Mouse (Mus musculus) MEL (cell line): Measurements from ENCODE around the gene Hpse2. TPM values are rescaled to one million over a fixed set of nuclear protein-coding genes. Genes with fewer than 3 reads are reported as not detected.

Source experiments
- DNase-seq: peaks from one replicate; pipeline ENCODE4 v3.0.0; 2011; ENCODE audit warnings: low read depth, low spot score
- H3K27ac ChIP-seq: 2 replicates; pipeline ENCODE4 v1.5.1; 2012; ENCODE audit warnings: low read depth, mild to moderate bottlenecking, control low read depth, low read length, moderate library complexity; ENCODE audit not compliant: control insufficient read depth
- H3K27me3 ChIP-seq, 2 experiments: fragments of 150-350 bp in 1 of 2; sonication (generic) in 1 of 2; 2 replicates each; pipeline ENCODE4 v1.6.1; 2012; ENCODE audit warnings: low read length in 2 of 2, mild to moderate bottlenecking in 2 of 2, improper control_type of control experiment in 1 of 2, moderate library complexity in 1 of 2; ENCODE audit not compliant: insufficient read depth in 2 of 2, control insufficient read depth in 1 of 2
- H3K36me3 ChIP-seq, 2 experiments: 2 replicates each; pipeline ENCODE4 v1.6.1; 2012 to 2014; ENCODE audit warnings: low read length in 2 of 2, improper control_type of control experiment in 1 of 2, inconsistent platforms in 1 of 2, mild to moderate bottlenecking in 1 of 2; ENCODE audit not compliant: insufficient read depth in 2 of 2, control insufficient read depth in 1 of 2
- H3K4me1 ChIP-seq, 2 experiments: fragments of 150-350 bp in 1 of 2; sonication (generic) in 1 of 2; 2 replicates each; pipeline ENCODE4 v1.6.1; 2012; ENCODE audit warnings: low read length in 2 of 2, improper control_type of control experiment in 1 of 2, mild to moderate bottlenecking in 1 of 2; ENCODE audit not compliant: insufficient read depth in 2 of 2, control insufficient read depth in 1 of 2
- H3K4me3 ChIP-seq, 2 experiments: fragments of 150-350 bp in 1 of 2; sonication (generic) in 1 of 2; 2 replicates each; pipeline ENCODE4 v1.5.1; 2012; ENCODE audit warnings: low read depth in 2 of 2, low read length in 2 of 2, mild to moderate bottlenecking in 2 of 2, moderate library complexity in 2 of 2, control low read depth in 1 of 2, improper control_type of control experiment in 1 of 2; ENCODE audit not compliant: control insufficient read depth in 1 of 2, insufficient read depth in 1 of 2
- H3K79me2 ChIP-seq: 2 replicates; pipeline ENCODE4 v1.6.1; 2012; ENCODE audit warnings: mild to moderate bottlenecking, low read length, moderate library complexity; ENCODE audit not compliant: control insufficient read depth, poor library complexity, insufficient read depth
- H3K9ac ChIP-seq: 2 replicates; pipeline ENCODE4 v1.6.1; 2012; ENCODE audit warnings: low read depth, mild to moderate bottlenecking, control low read depth, low read length, moderate library complexity; ENCODE audit not compliant: control insufficient read depth, poor library complexity, severe bottlenecking
- H3K9me3 ChIP-seq: fragments of 150-350 bp; sonication (generic); replicated peaks from 2 replicates; pipeline ENCODE4 v1.6.1; 2012; ENCODE audit warnings: mild to moderate bottlenecking, low read length, improper control_type of control experiment, moderate library complexity; ENCODE audit not compliant: insufficient read depth
- CHD2 ChIP-seq: IDR thresholded peaks from 2 replicates; pipeline ENCODE4 v1.6.1; 2011; ENCODE audit warnings: low read length, improper control_type of control experiment
- CTCF ChIP-seq, 3 experiments: IDR thresholded peaks in 2 of 3; conservative IDR thresholded peaks in 1 of 3; 2 replicates each; pipeline ENCODE4 v1.5.1; 2011 to 2012; ENCODE audit warnings: low read length in 3 of 3, low read depth in 2 of 3, mild to moderate bottlenecking in 2 of 3, improper control_type of control experiment in 1 of 3, inconsistent platforms in 1 of 3, mixed read lengths in 1 of 3, moderate library complexity in 1 of 3; ENCODE audit not compliant: control insufficient read depth in 1 of 3, insufficient read depth in 1 of 3, poor library complexity in 1 of 3, severe bottlenecking in 1 of 3
- E2F4 ChIP-seq: IDR thresholded peaks from 2 replicates; pipeline ENCODE4 v1.6.1; 2011; ENCODE audit warnings: low read depth, low read length, improper control_type of control experiment, borderline replicate concordance
- ELF1 ChIP-seq: IDR thresholded peaks from 2 replicates; pipeline ENCODE4 v1.6.1; 2014; ENCODE audit warnings: low read depth, mild to moderate bottlenecking, inconsistent platforms, low read length, improper control_type of control experiment, moderate library complexity
- GABPA ChIP-seq: IDR thresholded peaks from 2 replicates; pipeline ENCODE4 v1.6.1; 2012; ENCODE audit warnings: low read depth, mild to moderate bottlenecking, inconsistent platforms, low read length, improper control_type of control experiment, moderate library complexity
- HCFC1 ChIP-seq: IDR thresholded peaks from 2 replicates; pipeline ENCODE4 v1.6.1; 2012; ENCODE audit warnings: low read depth, mild to moderate bottlenecking, inconsistent platforms, low read length, improper control_type of control experiment, moderate library complexity
- JUND ChIP-seq: IDR thresholded peaks from 2 replicates; pipeline ENCODE4 v1.6.1; 2011; ENCODE audit warnings: low read depth, mild to moderate bottlenecking, improper control_type of control experiment, low read length
- KAT2A ChIP-seq: conservative IDR thresholded peaks from 2 replicates; pipeline ENCODE4 v1.6.1; 2012; ENCODE audit warnings: low read depth, low read length, improper control_type of control experiment, inconsistent platforms
- MAFK ChIP-seq: IDR thresholded peaks from 2 replicates; pipeline ENCODE4 v1.6.1; 2011; ENCODE audit warnings: low read depth, mild to moderate bottlenecking, low read length, improper control_type of control experiment, borderline replicate concordance
- MAZ ChIP-seq: IDR thresholded peaks from 2 replicates; pipeline ENCODE4 v1.6.1; 2012; ENCODE audit warnings: low read depth, mild to moderate bottlenecking, inconsistent platforms, low read length, improper control_type of control experiment
- MEF2A ChIP-seq: IDR thresholded peaks from 2 replicates; pipeline ENCODE4 v1.6.1; 2014; ENCODE audit warnings: low read depth, mild to moderate bottlenecking, inconsistent platforms, low read length, improper control_type of control experiment; ENCODE audit not compliant: poor library complexity, insufficient replicate concordance, severe bottlenecking; ENCODE audit errors: extremely low read depth
- MYB ChIP-seq: IDR thresholded peaks from 2 replicates; pipeline ENCODE4 v1.6.1; 2011; ENCODE audit warnings: mild to moderate bottlenecking, low read depth, low read length, improper control_type of control experiment
- MYC ChIP-seq: IDR thresholded peaks from 2 replicates; pipeline ENCODE4 v1.6.1; 2011; ENCODE audit warnings: low read depth, mild to moderate bottlenecking, low read length, improper control_type of control experiment, moderate library complexity
- POLR2A ChIP-seq, 2 experiments: IDR thresholded peaks; 2 replicates each; pipeline ENCODE4 v1.6.1; 2011 to 2012; ENCODE audit warnings: low read length in 2 of 2, mild to moderate bottlenecking in 2 of 2, control low read depth in 1 of 2, improper control_type of control experiment in 1 of 2, low read depth in 1 of 2, moderate library complexity in 1 of 2; ENCODE audit not compliant: control insufficient read depth in 1 of 2, insufficient read depth in 1 of 2, poor library complexity in 1 of 2
- POLR2AphosphoS2 ChIP-seq: IDR thresholded peaks from 2 replicates; pipeline ENCODE4 v1.6.1; 2011; ENCODE audit warnings: low read length, improper control_type of control experiment
- RAD21 ChIP-seq: IDR thresholded peaks from 2 replicates; pipeline ENCODE4 v1.6.1; 2011; ENCODE audit warnings: mild to moderate bottlenecking, low read depth, low read length, improper control_type of control experiment
- RCOR1 ChIP-seq: IDR thresholded peaks from 2 replicates; pipeline ENCODE4 v1.6.1; 2012; ENCODE audit warnings: low read depth, mild to moderate bottlenecking, inconsistent platforms, low read length, improper control_type of control experiment
- SIN3A ChIP-seq: IDR thresholded peaks from 2 replicates; pipeline ENCODE4 v1.6.1; 2012; ENCODE audit warnings: low read length, improper control_type of control experiment, inconsistent platforms
- SMC3 ChIP-seq: IDR thresholded peaks from 2 replicates; pipeline ENCODE4 v1.6.1; 2011; ENCODE audit warnings: low read depth, low read length, improper control_type of control experiment
- TBP ChIP-seq: IDR thresholded peaks from 2 replicates; pipeline ENCODE4 v1.8.0; 2011; ENCODE audit warnings: low read depth, low read length, improper control_type of control experiment
- TCF12 ChIP-seq: IDR thresholded peaks from 2 replicates; pipeline ENCODE4 v1.6.1; 2014; ENCODE audit warnings: low read depth, mild to moderate bottlenecking, inconsistent platforms, low read length, improper control_type of control experiment, moderate library complexity
- UBTF ChIP-seq: IDR thresholded peaks from 2 replicates; pipeline ENCODE4 v1.6.1; 2012; ENCODE audit warnings: low read depth, mild to moderate bottlenecking, inconsistent platforms, low read length, improper control_type of control experiment, moderate library complexity, borderline replicate concordance; ENCODE audit not compliant: insufficient read depth
- USF1 ChIP-seq: IDR thresholded peaks from 2 replicates; pipeline ENCODE4 v1.6.1; 2014; ENCODE audit warnings: low read depth, mild to moderate bottlenecking, inconsistent platforms, low read length, improper control_type of control experiment, moderate library complexity
- ZC3H11A ChIP-seq: IDR thresholded peaks from 2 replicates; pipeline ENCODE4 v1.6.1; 2012; ENCODE audit warnings: low read depth, mild to moderate bottlenecking, inconsistent platforms, low read length, improper control_type of control experiment
- ZKSCAN1 ChIP-seq: IDR thresholded peaks from 2 replicates; pipeline ENCODE4 v1.6.1; 2012; ENCODE audit warnings: low read depth, mild to moderate bottlenecking, inconsistent platforms, low read length, improper control_type of control experiment, moderate library complexity
- ZMIZ1 ChIP-seq: IDR thresholded peaks from 2 replicates; pipeline ENCODE4 v1.6.1; 2012; ENCODE audit warnings: low read depth, mild to moderate bottlenecking, inconsistent platforms, low read length, improper control_type of control experiment, moderate library complexity
- polyA plus RNA-seq, 2 experiments: library from polyadenylated mRNA; stranded (reverse) in 1 of 2; unstranded in 1 of 2; fragments of >175 nt in 1 of 2; fragments of >200 nt in 1 of 2; gene quantifications; 2 replicates each; pipeline versions ENCODE4 v1.2.1 to v1.2.4; 2012; ENCODE audit warnings: low replicate concordance in 2 of 2, low read depth in 1 of 2; ENCODE audit not compliant: insufficient read length in 2 of 2, insufficient read depth in 1 of 2, missing spikeins in 1 of 2
- total RNA-seq: library from RNA; depleted of rRNA; stranded (reverse); fragments of 300-350 nt; gene quantifications from 2 replicates; pipeline ENCODE4 v1.2.3, GENCODE M21; 2012

Hpse2 gene
- total and polyA plus RNA-seq, 3 experiments, result not detected

GRCm38 (mm10) chr19:42810140-42810539 lies 578.0 kb downstream of the Hpse2 start:
- TF ChIP-seq JUND (no peak), MYB (no peak), MAFK (no peak), POLR2A (IDR thresholded peaks at IDR 0.05; ENCODE audit: control insufficient read depth in 1 of 2, insufficient read depth in 1 of 2, low read depth in 1 of 2, low read length in 2 of 2, poor library complexity in 1 of 2) (no peak), KAT2A (no peak), POLR2AphosphoS2 (no peak), SIN3A (no peak)
- no peak for DNase-seq

GRCm38 (mm10) chr19:42809491-42809890 lies 578.7 kb downstream of the Hpse2 start:
- no peaks in the 10 kb centered on the region for H3K4me1 ChIP-seq

More at GRCm38 (mm10) chr19:42810140-42810539, 578.0 kb downstream of the Hpse2 start:
- Histone ChIP-seq H3K79me2 (no peaks in the 10 kb centered on the region), H3K9ac (no peak overlapping the region), H3K4me1 (no peaks in the 10 kb centered on the region), H3K36me3 (no peaks in the 10 kb centered on the region), H3K4me3 (no peak overlapping the region), H3K27me3 (peaks cover 2 to 12% of the 10 kb centered on the region in 2 experiments), H3K9me3 (no peaks in the 10 kb centered on the region), H3K27ac (no peak overlapping the region)

GRCm38 (mm10) chr19:42797866-42798265 lies 590.3 kb downstream of the Hpse2 start:
- no peak for DNase-seq
- Histone ChIP-seq H3K4me3 (no peak overlapping the region), H3K36me3 (no peaks in the 10 kb centered on the region), H3K79me2 (no peaks in the 10 kb centered on the region), H3K27ac (no peak overlapping the region), H3K27me3 (peaks cover 19 to 23% of the 10 kb centered on the region in 2 experiments), H3K9me3 (no peaks in the 10 kb centered on the region), H3K4me1 (no peaks in the 10 kb centered on the region), H3K9ac (no peak overlapping the region)
- no peak for TF ChIP-seq TBP
- no peak for TF ChIP-seq POLR2A (IDR thresholded peaks at IDR 0.05; ENCODE audit: control insufficient read depth in 1 of 2, insufficient read depth in 1 of 2, low read depth in 1 of 2, low read length in 2 of 2, poor library complexity in 1 of 2)
- TF ChIP-seq MYB, result no peak
- TF ChIP-seq ZMIZ1, result no peak
- TF ChIP-seq CHD2, result no peak
- no peak for TF ChIP-seq MEF2A
- no peak for TF ChIP-seq TCF12
- no peak for TF ChIP-seq MAZ
- no peak for TF ChIP-seq POLR2AphosphoS2
- TF ChIP-seq SIN3A, result no peak
- TF ChIP-seq GABPA, result no peak
- TF ChIP-seq ZC3H11A, result no peak
- TF ChIP-seq SMC3, result no peak
- no peak for TF ChIP-seq UBTF

More at GRCm38 (mm10) chr19:42809491-42809890, 578.7 kb downstream of the Hpse2 start:
- DNase-seq, result no peak
- H3K36me3 ChIP-seq, result no peaks in the 10 kb centered on the region
- H3K4me3 ChIP-seq, result no peak overlapping the region
- no peak for TF ChIP-seq ZKSCAN1
- TF ChIP-seq GABPA, result no peak
- TF ChIP-seq RAD21, result no peak
- TF ChIP-seq RCOR1, result no peak
- no peak for TF ChIP-seq SMC3
- TF ChIP-seq USF1, result no peak
- no peak for TF ChIP-seq ZMIZ1
- no peak for TF ChIP-seq ZC3H11A
- no peak for TF ChIP-seq MYB
- TF ChIP-seq HCFC1, result no peak
- no peak for TF ChIP-seq E2F4
- no peak for TF ChIP-seq SIN3A
- no peak for TF ChIP-seq CTCF (IDR thresholded peaks at IDR 0.05 in 2 of 3, conservative IDR thresholded peaks at IDR 0.05 in 1 of 3; ENCODE audit: control insufficient read depth in 1 of 3, insufficient read depth in 1 of 3, low read depth in 2 of 3, low read length in 3 of 3, poor library complexity in 1 of 3, severe bottlenecking in 1 of 3)
- no peak for TF ChIP-seq UBTF
- no peak for TF ChIP-seq CHD2
- no peak for TF ChIP-seq MYC
- no peak for TF ChIP-seq ELF1
- H3K79me2 ChIP-seq, result no peaks in the 10 kb centered on the region
- no peak overlapping the region for H3K9ac ChIP-seq
- no peaks in the 10 kb centered on the region for H3K9me3 ChIP-seq
- H3K27ac ChIP-seq, result no peak overlapping the region
- H3K27me3 ChIP-seq, result peaks cover 4 to 12% of the 10 kb centered on the region in 2 experiments; a peak in 3 of 4 replicates
